Mouse (Mus musculus): ENCODE measurements at regions not wholly inside any gene's neighbourhood (a gene's known extent, or its start where the extent isn't known, plus 50 kb on each side); places are given as distances from the start of the nearest gene placed in this dataset.

DNA sequence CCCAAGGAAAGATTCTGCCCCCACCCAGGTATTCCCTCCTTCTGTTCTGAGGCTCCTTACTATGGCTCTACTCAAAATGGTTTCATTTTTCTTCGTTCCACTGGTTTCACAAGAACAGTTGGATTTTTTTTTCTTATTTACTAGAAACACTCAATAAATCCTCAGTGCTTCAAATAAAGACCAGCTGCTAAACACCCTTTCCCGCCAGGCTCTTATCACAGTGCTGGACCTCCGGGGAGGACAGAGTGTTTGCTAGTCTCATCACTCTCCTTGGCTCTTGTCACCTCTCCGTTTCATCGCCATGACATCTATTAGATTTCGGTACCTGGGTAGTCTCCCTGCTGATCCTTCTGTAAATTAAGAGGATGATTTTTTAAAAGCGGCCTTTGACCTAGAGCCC is 293.7 kb downstream of the Gm9195 start:
- no peak for TF ChIP-seq POLR2A (IDR thresholded peaks at IDR 0.05; ENCODE audit: borderline replicate concordance, extremely low read depth, low read depth, low read length)
- TF ChIP-seq CTCF (IDR thresholded peaks at IDR 0.05; ENCODE audit: insufficient read depth, low read length), result no peak
